Mouse (Mus musculus) megakaryocyte, embryonic 14.5 days (primary cell): ENCODE results near the gene Selenok. TPM values are rescaled to one million over a fixed set of nuclear protein-coding genes. Genes with fewer than 3 reads are reported as not detected.

Experiments used
- H3K27me3 ChIP-seq: replicated peaks from 2 replicates; pipeline ENCODE3; 2012; ENCODE audit warnings: inconsistent platforms
- H3K36me3 ChIP-seq: replicated peaks from 2 replicates; pipeline ENCODE3; 2012; ENCODE audit warnings: low read length, inconsistent platforms, mixed read lengths
- H3K4me1 ChIP-seq: 2 replicates; pipeline ENCODE4 v1.6.1; 2012; ENCODE audit warnings: inconsistent platforms
- H3K4me3 ChIP-seq: replicated peaks from 2 replicates; pipeline ENCODE3; 2012; ENCODE audit warnings: moderate library complexity, mild to moderate bottlenecking, inconsistent platforms
- H3K9me3 ChIP-seq: 2 replicates; pipeline ENCODE4 v1.6.1; 2012; ENCODE audit warnings: inconsistent platforms
- FLI1 ChIP-seq: IDR thresholded peaks from 2 replicates; pipeline ENCODE4 v1.6.1; 2012; ENCODE audit warnings: low read length, inconsistent platforms, mixed read lengths
- GATA1 ChIP-seq: IDR thresholded peaks from 3 replicates; pipeline ENCODE4 v1.6.1; 2012; ENCODE audit warnings: mixed read lengths, low read length, inconsistent platforms, borderline replicate concordance
- polyA plus RNA-seq: library from polyadenylated mRNA; stranded (reverse); fragments of >175 nt; gene quantifications from 2 replicates; pipeline ENCODE4 v1.2.3, GENCODE M21; 2012; ENCODE audit warnings: low replicate concordance; ENCODE audit not compliant: insufficient read depth

Gene Selenok
- polyA plus RNA-seq, 1 experiment, result 23.5 TPM

DNA sequence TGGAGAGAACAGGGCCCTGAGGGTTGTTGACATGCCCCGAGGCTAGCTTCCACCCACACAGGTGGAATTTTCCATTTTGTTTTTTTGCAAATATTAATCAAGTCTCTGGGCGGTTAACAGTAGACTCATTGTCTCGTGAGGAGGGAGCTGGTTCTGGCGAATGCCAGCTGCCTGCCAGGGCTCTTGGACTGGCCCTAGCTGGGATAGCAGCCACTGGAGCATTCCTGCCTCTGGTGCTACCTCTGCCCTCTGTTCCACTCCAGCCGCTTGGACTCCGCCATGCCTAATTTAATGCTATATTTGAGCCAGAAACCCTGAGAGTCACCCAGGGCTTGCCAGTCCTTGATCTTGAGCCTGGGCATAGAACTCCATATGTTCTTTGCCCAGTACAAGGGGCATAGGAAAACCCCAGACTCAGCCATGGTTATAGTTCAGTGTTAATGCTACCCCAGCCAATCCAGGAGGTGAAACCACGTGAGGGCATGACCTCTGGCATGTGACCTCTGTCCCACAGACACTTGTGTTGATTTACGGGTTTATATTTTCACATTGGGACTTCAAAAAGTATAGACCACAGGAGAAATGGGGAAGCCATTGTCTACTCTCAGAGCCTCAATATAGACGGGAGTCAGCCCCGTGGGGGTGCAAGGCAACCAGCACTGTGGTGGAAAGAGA, 43.9 kb downstream of the Selenok start:
- Histone ChIP-seq H3K4me3 (no peak overlapping the region), H3K27me3 (peaks cover 61% of the 10 kb centered on the region), H3K36me3 (no peaks in the 10 kb centered on the region), H3K9me3 (no peaks in the 10 kb centered on the region), H3K4me1 (peaks cover 8% of the 10 kb centered on the region)
- TF ChIP-seq GATA1 (no peak), FLI1 (no peak)

DNA sequence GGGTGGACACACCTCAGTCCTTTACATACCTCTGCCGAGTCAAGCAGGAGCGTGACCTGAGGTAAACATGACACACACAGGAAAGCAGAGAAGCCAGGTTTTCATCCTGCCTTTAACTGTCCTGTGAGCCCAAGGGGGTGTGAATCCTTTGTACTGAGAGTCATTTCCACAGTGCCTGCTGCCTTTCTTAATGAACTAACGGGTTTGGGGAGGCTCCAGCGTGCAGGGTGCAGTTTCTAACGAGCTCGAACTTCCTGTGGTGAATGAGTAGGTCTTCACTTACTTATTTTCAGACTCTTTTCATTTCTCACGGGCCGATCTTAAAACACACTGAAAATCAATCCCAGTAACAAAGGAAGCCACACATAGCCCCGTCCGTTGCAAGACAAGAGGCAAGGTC, 46.4 kb downstream of the Selenok start:
- Histone ChIP-seq H3K27me3 (peaks cover 43% of the 10 kb centered on the region), H3K36me3 (no peaks in the 10 kb centered on the region), H3K4me1 (peaks cover 5% of the 10 kb centered on the region), H3K4me3 (no peak overlapping the region), H3K9me3 (no peaks in the 10 kb centered on the region)
- TF ChIP-seq FLI1 (no peak), GATA1 (no peak)

DNA sequence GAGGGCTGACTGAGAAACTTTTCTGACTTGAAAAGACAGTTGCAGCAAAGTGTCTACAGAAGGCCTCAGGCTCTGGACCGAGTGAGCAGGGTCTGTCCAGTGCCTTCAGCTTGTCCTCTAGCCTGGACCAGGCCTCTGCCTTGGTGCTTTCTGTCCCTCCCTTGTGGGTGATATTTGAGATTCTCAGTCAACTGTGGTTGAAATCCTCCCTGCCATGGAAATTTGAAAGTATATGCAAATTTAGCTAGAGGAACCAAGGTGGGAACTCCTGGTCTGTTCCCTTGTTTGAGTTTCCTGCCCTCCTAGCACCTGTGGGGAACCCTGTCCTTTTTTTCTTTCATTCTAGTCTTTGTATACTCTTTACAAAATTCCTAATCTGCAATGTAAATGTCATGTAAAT, 46.9 kb downstream of the Selenok start:
- Histone ChIP-seq H3K4me3 (no peak overlapping the region), H3K4me1 (peaks cover 5% of the 10 kb centered on the region), H3K27me3 (peaks cover 38% of the 10 kb centered on the region), H3K36me3 (no peaks in the 10 kb centered on the region), H3K9me3 (no peaks in the 10 kb centered on the region)
- TF ChIP-seq FLI1, result no peak
- TF ChIP-seq GATA1, result no peak

DNA sequence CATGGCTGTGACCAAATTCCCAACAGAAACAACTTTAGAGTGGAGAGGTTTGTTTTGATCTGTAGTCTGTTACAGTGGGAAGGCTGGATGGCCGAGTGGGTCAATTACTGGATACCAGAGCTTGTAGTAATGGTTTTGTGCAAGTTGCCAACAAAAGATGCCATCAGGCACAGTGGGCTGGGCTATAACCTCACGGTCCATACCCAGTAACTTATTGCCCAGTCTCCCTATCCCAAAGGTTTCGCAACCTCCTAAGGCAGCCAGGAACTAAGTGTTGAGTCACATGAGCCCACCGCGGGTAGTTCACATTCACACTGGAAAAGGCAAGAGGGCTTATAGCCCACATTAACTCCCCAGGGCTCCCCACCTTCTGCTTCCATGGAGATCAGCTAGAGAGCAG, 48.6 kb downstream of the Selenok start:
- Histone ChIP-seq H3K4me1 (peaks cover 5% of the 10 kb centered on the region), H3K9me3 (no peaks in the 10 kb centered on the region), H3K36me3 (no peaks in the 10 kb centered on the region), H3K4me3 (no peak overlapping the region), H3K27me3 (peaks cover 24% of the 10 kb centered on the region)
- TF ChIP-seq FLI1 (no peak), GATA1 (no peak)

DNA sequence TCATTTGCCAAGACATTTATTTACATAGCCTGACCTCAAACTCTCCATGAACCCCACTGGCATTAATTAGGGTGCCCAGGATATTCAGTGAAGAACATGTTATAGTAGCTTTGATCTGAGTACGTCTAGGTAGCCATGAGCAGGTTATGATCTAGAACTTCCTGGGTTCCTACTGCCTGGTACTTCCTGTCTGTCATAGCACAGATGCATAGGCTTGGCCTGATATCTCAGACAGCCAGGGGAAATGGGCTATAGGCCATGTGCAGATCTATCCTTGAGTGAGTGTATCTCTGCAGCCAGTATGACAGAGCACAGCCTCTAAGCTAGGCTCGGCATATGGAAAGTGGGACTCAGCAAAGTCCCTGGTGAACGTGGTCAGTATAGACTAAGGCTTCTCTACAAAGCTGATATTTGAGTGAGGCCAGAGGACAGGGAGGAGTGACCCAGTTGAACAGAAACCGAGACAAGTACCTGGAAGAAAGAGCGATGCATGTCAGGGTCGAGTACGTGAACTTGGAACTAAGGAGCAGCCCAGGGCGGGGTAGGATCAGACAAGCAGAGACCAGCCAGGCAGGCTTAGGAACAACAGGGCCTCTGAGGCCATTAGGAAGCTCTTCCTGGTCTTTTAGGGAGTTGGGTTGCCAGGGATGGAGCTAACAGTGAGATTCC, 49.8 kb downstream of the Selenok start:
- Histone ChIP-seq H3K27me3 (peaks cover 20% of the 10 kb centered on the region), H3K36me3 (no peaks in the 10 kb centered on the region), H3K4me1 (peaks cover 5% of the 10 kb centered on the region), H3K4me3 (no peak overlapping the region), H3K9me3 (no peaks in the 10 kb centered on the region)
- TF ChIP-seq GATA1 (no peak), FLI1 (no peak)

DNA sequence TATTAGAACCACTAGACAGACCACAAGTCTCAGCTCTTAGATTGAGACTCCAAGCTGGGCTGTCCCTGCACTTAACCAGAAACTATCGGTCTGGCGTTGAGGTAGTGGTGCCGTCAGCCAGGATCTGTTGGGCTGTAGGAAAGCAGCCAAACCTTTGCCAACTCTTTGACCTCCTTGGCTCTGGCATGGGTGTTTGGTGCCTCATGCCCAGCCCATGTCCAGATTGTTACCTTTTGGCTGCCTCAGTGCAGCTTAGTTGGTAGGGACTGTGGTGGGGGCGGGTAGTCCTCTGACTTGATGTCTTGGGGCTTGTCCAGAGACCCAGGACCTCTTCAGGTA, 50.3 kb downstream of the Selenok start:
- peaks cover 5% of the 10 kb centered on the region for H3K4me1 ChIP-seq
- no peaks in the 10 kb centered on the region for H3K36me3 ChIP-seq
- TF ChIP-seq FLI1, result no peak
- no peak for TF ChIP-seq GATA1
- no peaks in the 10 kb centered on the region for H3K9me3 ChIP-seq
- no peak overlapping the region for H3K4me3 ChIP-seq
- peaks cover 20% of the 10 kb centered on the region for H3K27me3 ChIP-seq

DNA sequence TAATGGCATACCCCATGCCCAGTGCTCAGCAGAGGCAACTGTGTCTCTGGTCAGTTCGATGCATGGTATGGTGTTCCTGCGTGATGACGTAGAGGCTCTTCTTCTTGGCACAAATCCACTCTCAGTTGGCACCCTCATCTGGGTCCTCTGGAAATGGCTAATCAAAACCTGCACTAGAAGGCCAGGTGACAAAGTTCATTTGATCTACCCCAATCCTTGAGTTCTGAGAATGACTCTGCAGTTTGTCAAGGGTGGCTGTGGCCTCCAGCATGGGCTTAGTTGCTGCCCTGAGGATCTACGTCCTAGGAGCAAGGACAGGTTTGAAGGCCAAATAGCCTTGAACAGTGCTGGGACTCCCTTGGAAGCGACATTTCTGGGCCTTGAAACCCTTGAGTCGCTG, 50.7 kb downstream of the Selenok start:
- Histone ChIP-seq H3K4me1 (peaks cover 5% of the 10 kb centered on the region), H3K9me3 (no peaks in the 10 kb centered on the region), H3K27me3 (peaks cover 20% of the 10 kb centered on the region), H3K4me3 (no peak overlapping the region), H3K36me3 (no peaks in the 10 kb centered on the region)
- no peak for TF ChIP-seq FLI1
- TF ChIP-seq GATA1, result no peak

DNA sequence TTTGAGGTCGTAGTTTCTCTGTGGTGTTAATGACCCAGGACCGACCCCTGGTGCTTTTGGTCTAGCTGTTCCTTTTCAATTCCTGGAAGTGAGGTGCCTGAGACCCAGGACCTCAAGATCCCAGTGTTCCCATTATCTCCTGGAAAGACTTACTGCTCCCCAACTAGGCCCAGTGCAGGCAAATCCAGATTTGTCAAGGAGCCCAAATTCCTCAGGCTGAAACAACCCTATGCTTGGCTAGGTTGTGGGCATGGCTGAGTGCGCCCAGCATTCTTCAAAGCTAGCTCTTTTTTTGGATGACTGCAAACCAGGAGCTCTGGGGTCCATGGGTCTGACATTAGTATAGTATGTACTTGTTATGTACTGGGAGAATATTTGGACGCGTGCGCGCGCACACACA, 51.3 kb downstream of the Selenok start:
- H3K9me3 ChIP-seq, result no peaks in the 10 kb centered on the region
- no peaks in the 10 kb centered on the region for H3K36me3 ChIP-seq
- peaks cover 5% of the 10 kb centered on the region for H3K4me1 ChIP-seq
- TF ChIP-seq FLI1 (no peak), GATA1 (no peak)
- no peak overlapping the region for H3K4me3 ChIP-seq
- H3K27me3 ChIP-seq, result peaks cover 17% of the 10 kb centered on the region

DNA sequence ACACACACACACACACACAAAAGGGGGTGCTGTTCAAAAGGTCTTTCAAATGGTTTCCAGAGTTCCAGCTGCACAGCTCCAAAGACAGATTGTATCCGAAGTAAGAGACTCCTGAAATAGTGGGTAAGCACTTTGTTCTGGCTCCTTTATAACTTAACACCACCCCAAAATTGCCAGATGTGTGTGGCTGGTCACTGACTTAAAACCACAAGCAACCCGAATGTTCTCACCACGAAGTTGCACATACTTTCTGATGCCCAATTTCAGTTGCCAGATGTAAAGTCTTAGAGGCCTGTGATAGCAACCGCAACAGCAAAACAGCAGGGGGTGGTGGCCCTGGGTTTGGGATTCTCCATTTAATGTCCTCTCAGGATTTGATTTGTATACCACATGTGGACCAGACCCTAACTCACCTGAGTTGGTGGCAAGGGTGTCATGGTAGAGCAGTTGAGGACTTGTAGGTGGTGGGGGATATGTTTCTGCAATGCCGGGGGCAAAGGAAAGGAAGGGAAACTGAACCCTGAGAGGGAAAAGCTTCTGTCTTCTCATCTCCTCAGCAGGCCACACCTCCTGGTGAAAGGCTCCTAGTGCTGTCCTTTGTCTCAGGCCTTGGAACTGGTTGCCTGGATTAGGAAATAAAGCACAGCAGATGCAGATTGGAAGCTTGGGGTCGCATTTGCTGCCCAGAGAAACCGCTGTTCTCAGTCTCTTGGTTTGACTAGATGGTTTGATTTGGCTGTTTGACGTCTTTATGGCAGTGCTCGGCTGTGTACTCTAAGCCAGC, 51.9 kb downstream of the Selenok start:
- Histone ChIP-seq H3K36me3 (no peaks in the 10 kb centered on the region), H3K4me1 (peaks cover 5% of the 10 kb centered on the region), H3K9me3 (no peaks in the 10 kb centered on the region), H3K27me3 (peaks cover 14% of the 10 kb centered on the region), H3K4me3 (no peak overlapping the region)
- TF ChIP-seq FLI1, result no peak

DNA sequence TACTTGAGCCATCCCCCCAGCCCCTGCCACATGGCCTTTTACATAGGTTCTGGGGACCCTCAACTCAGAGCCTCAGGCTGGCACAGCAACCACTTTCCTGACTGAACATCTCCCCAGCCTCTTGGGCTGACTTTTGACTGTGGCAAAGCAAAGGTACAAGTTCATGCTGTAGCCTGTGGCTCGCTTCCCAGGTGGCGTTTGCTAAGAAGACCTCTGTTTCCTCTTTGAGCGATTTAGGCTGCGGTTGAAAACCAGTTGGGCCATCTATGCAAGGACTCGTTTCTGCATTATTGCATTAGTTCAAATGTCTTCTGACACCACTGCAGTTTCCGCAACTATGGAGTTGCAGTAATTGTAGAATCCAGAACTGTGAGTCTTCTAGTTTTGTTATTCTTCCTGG, 54.4 kb downstream of the Selenok start:
- peaks cover 5% of the 10 kb centered on the region for H3K4me1 ChIP-seq

More for the DNA sequence above, 54.4 kb downstream of the Selenok start:
- H3K9me3 ChIP-seq, result no peaks in the 10 kb centered on the region
- peaks cover 8% of the 10 kb centered on the region for H3K27me3 ChIP-seq
- no peak for TF ChIP-seq FLI1
- no peak for TF ChIP-seq GATA1
- H3K4me3 ChIP-seq, result no peak overlapping the region
- no peaks in the 10 kb centered on the region for H3K36me3 ChIP-seq
